Mouse (Mus musculus): Measurements from ENCODE around the gene Lrrc34. TPM values are rescaled to one million over a fixed set of nuclear protein-coding genes. Genes with fewer than 3 reads are reported as not detected.
A peak's percentile ranks its signal among the peaks of the same experiment; 100 is the strongest.

Gene Lrrc34
- polyA plus RNA-seq, 1 experiment, result 0.21 TPM

- peak in 1 of 2 experiments; percentile 13 for DNase-seq
- no peak for TF ChIP-seq CTCF (IDR thresholded peaks at IDR 0.05; ENCODE audit: borderline replicate concordance, insufficient read depth, low read depth, low read length)
- TF ChIP-seq POLR2A (IDR thresholded peaks at IDR 0.05; ENCODE audit: borderline replicate concordance, insufficient read depth, low read length), result no peak
- no peak overlapping the region for H3K27ac ChIP-seq (ENCODE audit: insufficient read depth, low read length)
- no peaks in the 10 kb centered on the region for H3K4me1 ChIP-seq (ENCODE audit: control insufficient read depth, insufficient read depth, low read length)
- peak overlapping the region; percentile 33 for H3K4me3 ChIP-seq (replicated peaks; ENCODE audit: insufficient read depth, low read depth, low read length)
- H3K27me3 ChIP-seq (ENCODE audit: control insufficient read depth, insufficient read depth, low read length), result peaks cover 2% of the 10 kb centered on the region; the same call in 1 of the 2 replicates
- WGBS, result under 1% methylated on average over 41 of the region's 41 CpGs
Observed at GRCm38 (mm10) chr3:30650062-30650841, 2.6 kb upstream of the Lrrc34 start.

- DNase-seq, result no peak
- H3K4me1 ChIP-seq (ENCODE audit: control insufficient read depth, insufficient read depth, low read length), result no peaks in the 10 kb centered on the region
- H3K27me3 ChIP-seq (ENCODE audit: control insufficient read depth, insufficient read depth, low read length), result peaks cover 2% of the 10 kb centered on the region; the same call in 1 of the 2 replicates
- TF ChIP-seq CTCF (IDR thresholded peaks at IDR 0.05; ENCODE audit: borderline replicate concordance, insufficient read depth, low read depth, low read length), result no peak
- no peak for TF ChIP-seq POLR2A (IDR thresholded peaks at IDR 0.05; ENCODE audit: borderline replicate concordance, insufficient read depth, low read length)
- no peak overlapping the region for H3K27ac ChIP-seq (ENCODE audit: insufficient read depth, low read length)
- WGBS, result 99% methylated on average over 2 of the region's 2 CpGs
- no peak overlapping the region for H3K4me3 ChIP-seq (replicated peaks; ENCODE audit: insufficient read depth, low read depth, low read length)
Observed at GRCm38 (mm10) chr3:30648466-30648865, 797 bp upstream of the Lrrc34 start.

GRCm38 (mm10) chr3:30646761-30647160, 908 bp downstream of the Lrrc34 start:
- no peak for DNase-seq
- Histone ChIP-seq H3K27ac (ENCODE audit: insufficient read depth, low read length) (no peak overlapping the region), H3K27me3 (ENCODE audit: control insufficient read depth, insufficient read depth, low read length) (peaks cover 2% of the 10 kb centered on the region; the same call in 1 of the 2 replicates), H3K4me1 (ENCODE audit: control insufficient read depth, insufficient read depth, low read length) (no peaks in the 10 kb centered on the region), H3K4me3 (replicated peaks; ENCODE audit: insufficient read depth, low read depth, low read length) (no peak overlapping the region)
- no peak for TF ChIP-seq CTCF (IDR thresholded peaks at IDR 0.05; ENCODE audit: borderline replicate concordance, insufficient read depth, low read depth, low read length)
- WGBS, result 61% methylated on average over 8 of the region's 8 CpGs

- no peaks in the 10 kb centered on the region; the same call in 1 of the 2 replicates for H3K27me3 ChIP-seq (ENCODE audit: control insufficient read depth, insufficient read depth, low read length)
Observed at GRCm38 (mm10) chr3:30644207-30644606, 3.5 kb downstream of the Lrrc34 start, which contains the start of gene Lrriq4. Gene Lrriq4, plus strand, starts transcription at chr3:30644507.

DNA sequence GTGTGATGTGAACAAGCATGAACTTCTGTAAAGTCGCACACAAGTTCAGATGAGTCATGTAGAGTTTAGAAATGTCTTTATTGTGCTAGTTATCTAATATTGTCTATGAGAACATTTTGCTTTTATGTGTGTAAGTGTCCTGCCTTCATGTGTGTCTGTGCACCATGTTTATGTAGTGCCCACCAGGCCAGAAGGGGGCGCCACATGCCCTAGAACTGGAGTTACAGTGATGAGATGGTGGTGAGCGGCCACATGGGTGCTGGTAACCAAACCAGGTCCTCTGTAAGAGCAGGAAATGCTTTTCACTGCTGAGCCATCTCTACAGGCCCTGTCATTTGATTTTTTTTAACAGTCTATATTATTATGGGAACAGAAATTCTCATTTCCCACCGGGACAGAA, 12.0 kb downstream of the Lrrc34 start:
- Histone ChIP-seq H3K27ac (ENCODE audit: insufficient read depth, low read length) (no peak overlapping the region), H3K27me3 (ENCODE audit: control insufficient read depth, insufficient read depth, low read length) (no peaks in the 10 kb centered on the region), H3K4me1 (ENCODE audit: control insufficient read depth, insufficient read depth, low read length) (no peaks in the 10 kb centered on the region), H3K4me3 (replicated peaks; ENCODE audit: insufficient read depth, low read depth, low read length) (no peak overlapping the region)
- DNase-seq, result no peak
- WGBS, result 80% methylated on average over 4 of the region's 4 CpGs
- TF ChIP-seq CTCF (IDR thresholded peaks at IDR 0.05; ENCODE audit: borderline replicate concordance, insufficient read depth, low read depth, low read length) (no peak), POLR2A (IDR thresholded peaks at IDR 0.05; ENCODE audit: borderline replicate concordance, insufficient read depth, low read length) (no peak)

More at GRCm38 (mm10) chr3:30644207-30644606, 3.5 kb downstream of the Lrrc34 start, which contains the start of gene Lrriq4:
- no peak for DNase-seq
- TF ChIP-seq POLR2A (IDR thresholded peaks at IDR 0.05; ENCODE audit: borderline replicate concordance, insufficient read depth, low read length), result no peak
- 42% methylated on average over 2 of the region's 2 CpGs for WGBS
- no peak within 1 kb of the TSS for H3K4me3 ChIP-seq (replicated peaks; ENCODE audit: insufficient read depth, low read depth, low read length)
- no peaks in the 10 kb centered on the region for H3K4me1 ChIP-seq (ENCODE audit: control insufficient read depth, insufficient read depth, low read length)
- H3K27ac ChIP-seq (ENCODE audit: insufficient read depth, low read length), result no peak within 1 kb of the TSS

DNA sequence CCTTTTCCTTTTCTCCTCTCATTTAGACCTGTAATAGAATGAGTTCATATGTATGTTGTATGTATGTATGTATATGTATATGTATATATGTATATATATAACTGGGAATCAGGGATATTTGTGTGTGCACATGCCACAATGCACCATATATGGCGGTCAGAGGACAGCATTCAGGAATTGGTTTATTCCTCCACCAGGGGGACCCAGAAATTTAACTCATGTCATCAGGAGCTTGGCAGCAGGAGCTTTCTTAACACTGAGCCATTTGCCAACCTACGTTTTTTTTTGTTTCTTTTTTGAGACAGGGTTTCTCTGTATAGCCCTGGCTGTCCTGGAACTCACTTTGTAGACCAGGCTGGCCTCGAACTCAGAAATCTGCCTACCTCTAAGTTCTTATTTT, 14.0 kb downstream of the Lrrc34 start:
- TF ChIP-seq CTCF (IDR thresholded peaks at IDR 0.05; ENCODE audit: borderline replicate concordance, insufficient read depth, low read depth, low read length) (no peak), POLR2A (IDR thresholded peaks at IDR 0.05; ENCODE audit: borderline replicate concordance, insufficient read depth, low read length) (no peak)
- no peak overlapping the region for H3K4me3 ChIP-seq (replicated peaks; ENCODE audit: insufficient read depth, low read depth, low read length)
- H3K27me3 ChIP-seq (ENCODE audit: control insufficient read depth, insufficient read depth, low read length), result no peaks in the 10 kb centered on the region
- no peak for DNase-seq
- WGBS, result 49% methylated on average over 3 of the region's 3 CpGs
- H3K4me1 ChIP-seq (ENCODE audit: control insufficient read depth, insufficient read depth, low read length), result no peaks in the 10 kb centered on the region
- no peak overlapping the region for H3K27ac ChIP-seq (ENCODE audit: insufficient read depth, low read length)

DNA sequence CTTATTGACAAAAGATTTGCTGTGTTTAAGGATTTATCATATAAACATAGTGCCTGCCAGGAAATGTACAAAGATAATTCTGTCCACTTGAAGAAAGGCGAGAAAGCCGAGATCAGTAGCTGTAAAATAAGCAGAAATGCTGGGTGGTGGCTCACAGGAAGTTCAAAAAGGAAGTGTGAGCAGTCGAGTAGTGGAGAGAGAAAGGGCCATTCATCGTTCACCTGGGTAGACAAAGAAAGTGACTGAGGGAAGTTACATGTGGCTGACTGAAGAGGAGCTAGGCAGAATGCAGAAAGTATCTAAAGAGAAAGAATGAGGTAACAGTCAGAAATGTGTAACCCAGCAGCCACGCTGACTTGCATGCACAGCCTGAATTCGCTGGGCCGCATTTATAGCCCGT, 27.5 kb downstream of the Lrrc34 start:
- TF ChIP-seq CTCF (IDR thresholded peaks at IDR 0.05; ENCODE audit: borderline replicate concordance, insufficient read depth, low read depth, low read length), result no peak
- TF ChIP-seq POLR2A (IDR thresholded peaks at IDR 0.05; ENCODE audit: borderline replicate concordance, insufficient read depth, low read length), result no peak
- Histone ChIP-seq H3K4me1 (ENCODE audit: control insufficient read depth, insufficient read depth, low read length) (no peaks in the 10 kb centered on the region), H3K27me3 (ENCODE audit: control insufficient read depth, insufficient read depth, low read length) (no peaks in the 10 kb centered on the region), H3K4me3 (replicated peaks; ENCODE audit: insufficient read depth, low read depth, low read length) (no peak overlapping the region), H3K27ac (ENCODE audit: insufficient read depth, low read length) (no peak overlapping the region)
- no peak for DNase-seq
- 92% methylated on average over 8 of the region's 8 CpGs for WGBS

- TF ChIP-seq CTCF (IDR thresholded peaks at IDR 0.05; ENCODE audit: borderline replicate concordance, insufficient read depth, low read depth, low read length), result no peak
- TF ChIP-seq POLR2A (IDR thresholded peaks at IDR 0.05; ENCODE audit: borderline replicate concordance, insufficient read depth, low read length), result no peak
- Histone ChIP-seq H3K4me1 (ENCODE audit: control insufficient read depth, insufficient read depth, low read length) (peaks cover 10% of the 10 kb centered on the region; the same call in 1 of the 2 replicates), H3K27me3 (ENCODE audit: control insufficient read depth, insufficient read depth, low read length) (no peaks in the 10 kb centered on the region), H3K27ac (ENCODE audit: insufficient read depth, low read length) (no peak overlapping the region), H3K4me3 (replicated peaks; ENCODE audit: insufficient read depth, low read depth, low read length) (no peak overlapping the region)
- 47% methylated on average over 4 of the region's 4 CpGs for WGBS
- DNase-seq, result no peak
Observed at GRCm38 (mm10) chr3:30610930-30611329, 36.7 kb downstream of the Lrrc34 start.
